Mouse (Mus musculus): Measurements from ENCODE around the gene Agbl2. TPM values are rescaled to one million over a fixed set of nuclear protein-coding genes. Genes with fewer than 3 reads are reported as not detected.

The Agbl2 gene
- not detected in 2 replicates for polyA plus RNA-seq (2012; ENCODE audit: insufficient read depth, insufficient read length, missing spikeins)

DNA sequence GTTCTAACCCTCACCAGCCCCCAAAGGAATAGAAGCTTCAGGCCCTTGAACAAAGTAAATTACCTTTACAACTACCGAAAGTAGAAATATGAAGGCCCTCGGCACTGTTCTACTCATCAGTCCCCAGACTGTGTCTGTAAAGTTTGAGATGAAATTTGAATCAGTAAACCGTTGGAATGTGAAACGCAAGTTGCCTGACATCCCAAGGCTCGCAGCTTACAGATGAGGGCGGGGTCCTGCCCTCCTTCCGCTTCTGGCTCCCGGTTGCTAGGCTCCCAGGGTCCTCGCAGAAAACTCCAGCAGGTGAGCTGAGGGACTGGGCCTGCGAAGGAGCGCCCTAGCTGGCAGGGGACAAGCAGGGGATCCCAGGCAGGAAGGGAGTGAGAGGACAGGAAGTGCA lies at the start of gene Agbl2:
Gene Agbl2, plus strand, starts transcription at position 270 of the 400 bp plus-strand sequence.
- Histone ChIP-seq H3K27ac (ENCODE audit: insufficient read depth, low read depth, low read length) (no peak within 1 kb of the TSS), H3K4me1 (ENCODE audit: control insufficient read depth, insufficient read depth, low read length) (peaks cover 7% of the 10 kb centered on the region), H3K4me3 (ENCODE audit: insufficient read depth, low read length) (peak within 1 kb of the TSS; percentile 50)
- no peak for TF ChIP-seq CTCF (IDR thresholded peaks at IDR 0.05; ENCODE audit: low read depth, low read length)
- TF ChIP-seq POLR2A (IDR thresholded peaks at IDR 0.05; ENCODE audit: borderline replicate concordance, low read depth, low read length): no peak

- H3K4me1 ChIP-seq (ENCODE audit: control insufficient read depth, insufficient read depth, low read length): no peaks in the 10 kb centered on the region
- TF ChIP-seq POLR2A (IDR thresholded peaks at IDR 0.05; ENCODE audit: borderline replicate concordance, low read depth, low read length) (no peak), CTCF (IDR thresholded peaks at IDR 0.05; ENCODE audit: low read depth, low read length) (no peak)
- no peak overlapping the region for H3K27ac ChIP-seq (ENCODE audit: insufficient read depth, low read depth, low read length)
- H3K4me3 ChIP-seq (ENCODE audit: insufficient read depth, low read length): no peak overlapping the region
Observed at GRCm38 (mm10) chr2:90735326-90735725, 47.2 kb upstream of the Agbl2 start.

DNA sequence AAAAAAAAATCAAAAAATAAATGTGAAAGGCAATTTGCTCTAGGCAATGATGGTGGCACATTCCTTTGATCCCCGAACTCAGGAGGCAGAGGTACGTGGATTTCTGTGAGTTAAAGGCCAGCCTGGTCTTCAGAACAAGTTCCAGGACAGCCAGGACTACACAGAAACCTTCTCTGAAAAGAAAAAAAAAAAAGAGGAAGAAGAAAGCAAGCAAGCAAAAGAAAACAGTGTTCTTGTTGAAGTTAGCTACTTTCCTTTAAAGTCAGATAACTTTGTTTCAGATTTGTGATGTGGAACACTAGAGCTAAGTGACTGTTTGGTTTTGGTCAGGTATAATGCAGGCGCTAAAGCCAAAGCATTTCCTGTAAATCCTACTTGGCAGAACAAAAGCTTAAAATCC lies 43.7 kb upstream of the Agbl2 start:
- TF ChIP-seq POLR2A (IDR thresholded peaks at IDR 0.05; ENCODE audit: borderline replicate concordance, low read depth, low read length) (no peak), CTCF (IDR thresholded peaks at IDR 0.05; ENCODE audit: low read depth, low read length) (no peak)
- H3K27ac ChIP-seq (ENCODE audit: insufficient read depth, low read depth, low read length): peak overlapping the region; percentile 51
- no peaks in the 10 kb centered on the region for H3K4me1 ChIP-seq (ENCODE audit: control insufficient read depth, insufficient read depth, low read length)
- H3K4me3 ChIP-seq (ENCODE audit: insufficient read depth, low read length): no peak overlapping the region

DNA sequence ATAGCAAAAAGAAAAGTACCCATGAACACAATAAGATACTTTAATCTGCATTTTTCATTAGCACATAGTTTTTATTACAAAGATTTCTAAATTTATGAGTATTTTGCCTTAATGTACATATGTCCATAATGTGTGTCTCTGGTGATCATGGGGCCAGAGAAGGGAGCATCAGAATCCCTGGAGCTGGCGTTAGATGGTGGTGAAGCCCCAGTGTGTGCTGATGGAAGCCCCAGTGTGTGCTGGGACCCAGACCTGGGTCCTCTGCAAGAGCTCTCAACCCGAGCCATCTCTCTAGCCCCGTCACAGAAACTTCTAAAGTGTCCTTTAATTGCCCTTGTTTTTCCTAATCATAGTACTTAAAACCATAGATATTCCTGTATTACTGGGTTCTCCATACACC lies 43.2 kb upstream of the Agbl2 start:
- H3K4me1 ChIP-seq (ENCODE audit: control insufficient read depth, insufficient read depth, low read length): peaks cover 3% of the 10 kb centered on the region

DNA sequence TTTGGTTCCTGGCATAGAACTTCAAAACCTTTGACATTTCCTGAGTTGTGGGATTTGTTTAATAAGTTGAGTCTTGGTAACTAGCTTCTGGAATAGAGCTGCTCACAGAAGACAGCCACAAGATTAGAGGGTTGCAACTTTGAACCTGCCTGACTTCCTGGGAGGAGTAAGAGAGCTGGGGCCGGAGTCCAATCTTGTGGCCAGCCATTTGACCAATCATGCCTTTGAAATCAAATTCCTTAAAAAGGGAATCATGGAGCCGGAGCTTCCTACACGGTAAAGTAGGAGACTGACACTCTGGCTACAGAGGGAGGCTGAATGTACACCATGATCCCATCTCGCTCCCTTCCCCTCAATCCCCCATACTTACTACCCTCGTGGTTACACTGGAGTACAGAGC lies 42.6 kb upstream of the Agbl2 start:
- TF ChIP-seq POLR2A (IDR thresholded peaks at IDR 0.05; ENCODE audit: borderline replicate concordance, low read depth, low read length) (no peak), CTCF (IDR thresholded peaks at IDR 0.05; ENCODE audit: low read depth, low read length) (no peak)
- Histone ChIP-seq H3K4me1 (ENCODE audit: control insufficient read depth, insufficient read depth, low read length) (peaks cover 6% of the 10 kb centered on the region), H3K4me3 (ENCODE audit: insufficient read depth, low read length) (no peak overlapping the region), H3K27ac (ENCODE audit: insufficient read depth, low read depth, low read length) (no peak overlapping the region)

More for the DNA sequence above, 43.2 kb upstream of the Agbl2 start:
- TF ChIP-seq CTCF (IDR thresholded peaks at IDR 0.05; ENCODE audit: low read depth, low read length) (no peak), POLR2A (IDR thresholded peaks at IDR 0.05; ENCODE audit: borderline replicate concordance, low read depth, low read length) (no peak)
- Histone ChIP-seq H3K4me3 (ENCODE audit: insufficient read depth, low read length) (no peak overlapping the region), H3K27ac (ENCODE audit: insufficient read depth, low read depth, low read length) (no peak overlapping the region)

- Histone ChIP-seq H3K27ac (ENCODE audit: insufficient read depth, low read depth, low read length) (peak overlapping the region; percentile 89), H3K4me1 (ENCODE audit: control insufficient read depth, insufficient read depth, low read length) (peaks cover 20% of the 10 kb centered on the region), H3K4me3 (ENCODE audit: insufficient read depth, low read length) (peak overlapping the region; percentile 54)
- TF ChIP-seq CTCF (IDR thresholded peaks at IDR 0.05; ENCODE audit: low read depth, low read length) (no peak), POLR2A (IDR thresholded peaks at IDR 0.05; ENCODE audit: borderline replicate concordance, low read depth, low read length) (no peak)
Observed at GRCm38 (mm10) chr2:90744285-90745052, 38.1 kb upstream of the Agbl2 start.

DNA sequence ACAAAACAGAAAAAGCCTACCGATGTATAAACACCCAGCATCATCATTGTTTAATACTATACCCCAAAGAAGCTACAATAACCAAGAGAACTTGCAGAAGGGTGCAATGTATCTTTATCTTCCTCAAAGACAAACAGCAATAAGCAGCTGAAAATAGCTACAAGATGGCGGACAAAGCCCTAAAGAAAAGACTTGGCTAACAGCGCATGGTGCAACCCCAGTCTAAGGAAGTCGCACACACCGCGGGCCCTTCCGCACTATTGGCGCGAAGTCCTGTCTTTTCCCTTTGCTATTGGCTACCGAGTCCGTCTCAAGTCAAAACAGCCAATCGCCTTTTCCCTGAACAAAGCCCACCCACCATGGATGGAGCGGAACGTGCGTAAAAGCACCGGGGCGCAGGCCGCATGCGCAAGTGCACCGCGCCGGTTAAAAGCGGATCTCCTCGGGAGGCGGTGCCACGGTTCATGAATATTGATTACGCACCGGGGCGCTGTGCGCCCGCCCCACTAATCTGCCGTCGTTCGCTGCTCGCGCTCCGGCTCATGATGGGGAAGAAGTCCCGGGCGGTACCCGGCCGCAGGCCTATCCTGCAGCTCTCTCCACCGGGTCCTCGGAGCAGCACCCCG lies 37.4 kb upstream of the Agbl2 start, which contains the start of gene Fnbp4:
Gene Fnbp4, plus strand, starts transcription at position 318 of the 626 bp plus-strand sequence.
- TF ChIP-seq CTCF (IDR thresholded peaks at IDR 0.05; ENCODE audit: low read depth, low read length): no peak
- peak; percentile 81 for TF ChIP-seq POLR2A (IDR thresholded peaks at IDR 0.05; ENCODE audit: borderline replicate concordance, low read depth, low read length)
- H3K4me3 ChIP-seq (ENCODE audit: insufficient read depth, low read length): peak within 1 kb of the TSS; percentile 97
- peaks cover 23% of the 10 kb centered on the region for H3K4me1 ChIP-seq (ENCODE audit: control insufficient read depth, insufficient read depth, low read length)
- peak within 1 kb of the TSS; percentile 91 for H3K27ac ChIP-seq (ENCODE audit: insufficient read depth, low read depth, low read length)

DNA sequence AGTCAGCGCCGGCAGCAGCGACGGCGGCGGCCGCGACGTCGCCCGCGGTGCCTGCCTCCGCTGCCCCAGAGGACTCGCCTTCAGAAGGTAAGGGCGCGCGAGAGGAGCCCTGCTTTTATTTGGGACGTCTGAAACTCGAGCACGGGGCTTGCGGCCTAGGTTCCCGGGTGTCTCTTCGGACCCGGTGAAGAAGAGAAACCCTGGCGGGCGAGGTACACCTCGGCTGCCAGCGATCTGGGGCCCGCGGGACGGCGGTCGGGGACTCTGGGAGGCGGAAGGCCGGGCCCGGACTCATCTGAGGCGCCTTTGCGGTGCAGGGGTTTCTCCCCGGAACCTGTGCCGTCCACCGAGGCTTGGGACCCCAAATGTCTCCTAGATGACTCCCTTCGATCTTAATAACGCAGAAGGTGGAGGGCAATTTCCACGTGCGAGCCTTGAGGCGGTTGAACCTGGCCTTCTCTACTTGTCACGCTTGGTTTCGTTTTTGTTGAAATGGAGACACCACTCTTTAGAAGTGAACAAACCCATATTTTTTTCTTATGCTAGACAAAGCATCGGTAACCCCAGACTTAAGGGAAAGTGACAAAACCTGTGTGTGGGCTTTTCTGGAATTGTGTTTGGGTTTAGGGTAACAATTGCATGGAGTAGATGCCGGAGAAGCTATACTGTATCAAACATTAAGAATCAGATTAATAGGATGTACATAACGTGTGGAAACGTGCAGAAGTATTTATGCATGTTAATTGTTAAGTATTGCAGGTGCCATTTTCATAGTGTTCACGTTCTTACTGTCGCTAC lies 36.6 kb upstream of the Agbl2 start:
- TF ChIP-seq POLR2A (IDR thresholded peaks at IDR 0.05; ENCODE audit: borderline replicate concordance, low read depth, low read length) (no peak), CTCF (IDR thresholded peaks at IDR 0.05; ENCODE audit: low read depth, low read length) (no peak)
- Histone ChIP-seq H3K4me1 (ENCODE audit: control insufficient read depth, insufficient read depth, low read length) (peaks cover 28% of the 10 kb centered on the region), H3K27ac (ENCODE audit: insufficient read depth, low read depth, low read length) (peak overlapping the region; percentile 91), H3K4me3 (ENCODE audit: insufficient read depth, low read length) (peak overlapping the region; percentile 97)

DNA sequence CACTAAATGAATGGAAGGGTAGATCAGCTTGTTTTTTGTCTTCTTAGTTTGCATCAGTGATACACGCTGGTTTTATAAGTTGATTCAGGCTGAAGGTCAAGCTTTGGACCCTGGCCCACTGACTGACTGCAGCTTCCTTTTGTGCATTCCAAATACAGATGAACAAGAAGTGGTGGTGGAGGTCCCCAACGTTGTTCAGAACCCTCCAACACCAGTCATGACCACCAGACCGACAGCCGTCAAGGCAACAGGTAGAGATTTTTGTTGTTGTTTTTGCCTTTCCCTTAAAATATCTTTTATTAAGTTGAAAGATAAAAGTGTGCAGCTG lies 36.0 kb upstream of the Agbl2 start:
- peaks cover 28% of the 10 kb centered on the region for H3K4me1 ChIP-seq (ENCODE audit: control insufficient read depth, insufficient read depth, low read length)
- TF ChIP-seq POLR2A (IDR thresholded peaks at IDR 0.05; ENCODE audit: borderline replicate concordance, low read depth, low read length) (no peak), CTCF (IDR thresholded peaks at IDR 0.05; ENCODE audit: low read depth, low read length) (no peak)
- peak overlapping the region; percentile 1; the same call in 1 of the 2 replicates for H3K27ac ChIP-seq (ENCODE audit: insufficient read depth, low read depth, low read length)
- peak overlapping the region; percentile 97 for H3K4me3 ChIP-seq (ENCODE audit: insufficient read depth, low read length)

Data from bone marrow macrophage, adult 2 months (primary cell).